Mouse (Mus musculus): ENCODE data around the gene N6amt1. TPM values are rescaled to one million over a fixed set of nuclear protein-coding genes. Genes with fewer than 3 reads are reported as not detected.
A peak's percentile ranks its signal among the peaks of the same experiment; 100 is the strongest.

The N6amt1 gene
- total and polyA plus RNA-seq, 3 experiments, result 10.8 to 23.3 (median 18.2) TPM

- H3K79me2 ChIP-seq (replicated peaks; ENCODE audit: control insufficient read depth, extremely low read depth, insufficient read depth, poor library complexity, severe bottlenecking), result no peaks in the 10 kb centered on the region; the same call in 1 of the 2 replicates
- dilution Hi-C loops (cut with MboI; ENCODE audit: extremely low pct_ligation_motif_present, extremely low pct_unique_long_range_greater_than_20kb, low sequenced_read_pairs) (no loop called here), in situ Hi-C loops (cut with MboI; ENCODE audit: low pct_ligation_motif_present, low pct_unique_long_range_greater_than_20kb, low sequenced_read_pairs) (loop anchor here (25.0 kb wide), 1 partner anchor 1582 kb away; the partner anchor contains the start of gene Adamts1)
- peak; percentile 81 for DNase-seq (ENCODE audit: extremely low read depth)
- H3K9ac ChIP-seq (ENCODE audit: insufficient read depth, low read depth), result no peak overlapping the region
- peaks cover 6% of the 10 kb centered on the region for H3K9me3 ChIP-seq (replicated peaks; ENCODE audit: low read length)
- H3K27me3 ChIP-seq (replicated peaks), result no peaks in the 10 kb centered on the region
- peak; percentile 78 for TF ChIP-seq RAD21 (IDR thresholded peaks at IDR 0.05; ENCODE audit: low read depth, low read length)
- TF ChIP-seq SMC3 (IDR thresholded peaks at IDR 0.05; ENCODE audit: low read depth, low read length), result peak; percentile 45
- TF ChIP-seq CTCF (conservative IDR thresholded peaks at IDR 0.05 in 1 of 2, IDR thresholded peaks at IDR 0.05 in 1 of 2; ENCODE audit: low read depth in 2 of 2, low read length in 2 of 2), result peak; percentile 79 to 97
- TF ChIP-seq BHLHE40 (IDR thresholded peaks at IDR 0.05; ENCODE audit: low read depth, low read length), result no peak
- TF ChIP-seq PAX5 (IDR thresholded peaks at IDR 0.05; ENCODE audit: low read length), result no peak
- no peak for TF ChIP-seq SIN3A (IDR thresholded peaks at IDR 0.05; ENCODE audit: low read length)
- 0 out of 2 replicates have a peak, but pooled peaks have one; percentile 19 for TF ChIP-seq MAX (IDR thresholded peaks at IDR 0.05; ENCODE audit: low read length)
- no peak for TF ChIP-seq USF1 (IDR thresholded peaks at IDR 0.05; ENCODE audit: low read depth, low read length)
- no peak for TF ChIP-seq POLR2AphosphoS2 (IDR thresholded peaks at IDR 0.05; ENCODE audit: low read depth, low read length)
- no peak for TF ChIP-seq NRF1 (IDR thresholded peaks at IDR 0.05; ENCODE audit: low read depth, low read length)
- TF ChIP-seq HCFC1 (IDR thresholded peaks at IDR 0.05; ENCODE audit: low read depth, low read length), result peak; percentile 19; the same call in 1 of the 2 replicates
- 0 out of 2 replicates have a peak, but pooled peaks have one; percentile 45 for TF ChIP-seq MAZ (IDR thresholded peaks at IDR 0.05; ENCODE audit: low read depth, low read length)
- TF ChIP-seq NELFE (IDR thresholded peaks at IDR 0.05; ENCODE audit: low read depth, low read length), result 0 out of 2 replicates have a peak, but pooled peaks have one; percentile 19
- peak; percentile 45; the same call in 1 of the 2 replicates for TF ChIP-seq ELF1 (IDR thresholded peaks at IDR 0.05; ENCODE audit: low read depth, low read length)
- TF ChIP-seq IRF4 (IDR thresholded peaks at IDR 0.05; ENCODE audit: low read depth, low read length), result 0 out of 2 replicates have a peak, but pooled peaks have one; percentile 44
- no peak for TF ChIP-seq RCOR1 (conservative IDR thresholded peaks at IDR 0.05; ENCODE audit: low read depth, low read length)
- H3K4me1 ChIP-seq (ENCODE audit: control insufficient read depth in 1 of 2, insufficient read depth in 2 of 2), result peaks cover 7 to 19% of the 10 kb centered on the region in 2 experiments; a peak in 3 of 4 replicates
- no peak overlapping the region for H3K4me3 ChIP-seq (replicated peaks in 1 of 3; ENCODE audit: low read depth in 2 of 3, low read length in 2 of 3, poor library complexity in 1 of 3)
- H3K4me2 ChIP-seq (ENCODE audit: insufficient read depth, low read depth, poor library complexity, severe bottlenecking), result no peak overlapping the region
- no peak overlapping the region for H3K27ac ChIP-seq (ENCODE audit: insufficient read depth, low read depth)
- H3K36me3 ChIP-seq (replicated peaks in 1 of 2; ENCODE audit: control insufficient read depth in 1 of 2, insufficient read depth in 1 of 2, low read length in 1 of 2), result peaks cover 57 to 75% of the 10 kb centered on the region in 2 experiments
Observed at GRCm38 (mm10) chr16:87393813-87394548, 40.0 kb downstream of the N6amt1 start.

DNA sequence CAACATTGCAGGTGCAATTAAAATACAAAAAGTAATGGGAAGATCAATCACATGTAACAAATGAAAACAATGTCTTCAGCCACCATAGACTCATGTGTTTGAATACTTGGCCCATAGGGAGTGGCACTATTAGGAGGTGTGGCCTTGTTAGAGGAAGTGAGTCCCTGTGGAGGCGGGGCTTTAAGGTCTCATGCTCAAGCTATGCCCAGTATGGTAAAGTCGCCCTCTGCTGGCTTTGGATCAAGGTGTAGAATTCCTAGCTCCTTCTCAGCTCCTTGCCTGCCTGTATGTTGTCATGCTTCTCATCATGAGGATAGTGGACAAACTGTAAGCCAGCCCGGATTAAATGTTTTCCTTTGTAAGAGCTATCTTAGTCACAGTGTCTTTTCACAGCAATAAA, 51.0 kb downstream of the N6amt1 start:
- in situ Hi-C loops (cut with MboI; ENCODE audit: low pct_ligation_motif_present, low pct_unique_long_range_greater_than_20kb, low sequenced_read_pairs) (no loop called here), dilution Hi-C loops (cut with MboI; ENCODE audit: extremely low pct_ligation_motif_present, extremely low pct_unique_long_range_greater_than_20kb, low sequenced_read_pairs) (no loop called here)
- no peaks in the 10 kb centered on the region; the same call in 1 of the 2 replicates for H3K79me2 ChIP-seq (replicated peaks; ENCODE audit: control insufficient read depth, extremely low read depth, insufficient read depth, poor library complexity, severe bottlenecking)
- peak; percentile 90 for DNase-seq (ENCODE audit: extremely low read depth)
- H3K4me2 ChIP-seq (ENCODE audit: insufficient read depth, low read depth, poor library complexity, severe bottlenecking), result no peak overlapping the region
- no peaks in the 10 kb centered on the region for H3K9me3 ChIP-seq (replicated peaks; ENCODE audit: low read length)
- H3K4me3 ChIP-seq (replicated peaks in 1 of 3; ENCODE audit: low read depth in 2 of 3, low read length in 2 of 3, poor library complexity in 1 of 3), result no peak overlapping the region
- no peaks in the 10 kb centered on the region for H3K4me1 ChIP-seq (ENCODE audit: control insufficient read depth in 1 of 2, insufficient read depth in 2 of 2)
- H3K36me3 ChIP-seq (replicated peaks in 1 of 2; ENCODE audit: control insufficient read depth in 1 of 2, insufficient read depth in 1 of 2, low read length in 1 of 2), result peaks cover 65 to 93% of the 10 kb centered on the region in 2 experiments
- H3K9ac ChIP-seq (ENCODE audit: insufficient read depth, low read depth), result no peak overlapping the region
- TF ChIP-seq USF2 (conservative IDR thresholded peaks at IDR 0.05; ENCODE audit: low read depth, low read length) (no peak), TCF12 (IDR thresholded peaks at IDR 0.05; ENCODE audit: low read depth, low read length) (no peak), PAX5 (IDR thresholded peaks at IDR 0.05; ENCODE audit: low read length) (no peak), ZC3H11A (IDR thresholded peaks at IDR 0.05; ENCODE audit: low read depth, low read length) (no peak), CHD1 (IDR thresholded peaks at IDR 0.05; ENCODE audit: low read depth, low read length) (no peak), ZKSCAN1 (IDR thresholded peaks at IDR 0.05; ENCODE audit: borderline replicate concordance, low read depth, low read length) (no peak), ZMIZ1 (IDR thresholded peaks at IDR 0.05; ENCODE audit: low read depth, low read length) (no peak), BHLHE40 (IDR thresholded peaks at IDR 0.05; ENCODE audit: low read depth, low read length) (no peak), POLR2A (IDR thresholded peaks at IDR 0.05; ENCODE audit: low read depth, low read length) (no peak), RAD21 (IDR thresholded peaks at IDR 0.05; ENCODE audit: low read depth, low read length) (peak; percentile 13), TBP (conservative IDR thresholded peaks at IDR 0.05; ENCODE audit: low read depth, low read length) (no peak), CTCF (conservative IDR thresholded peaks at IDR 0.05 in 1 of 2, IDR thresholded peaks at IDR 0.05 in 1 of 2; ENCODE audit: low read depth in 2 of 2, low read length in 2 of 2) (peak in 1 of 2 experiments; percentile 60; a peak in 2 of 4 replicates), E2F4 (IDR thresholded peaks at IDR 0.05; ENCODE audit: insufficient replicate concordance, low read depth, low read length) (no peak), SIN3A (IDR thresholded peaks at IDR 0.05; ENCODE audit: low read length) (no peak), IRF4 (IDR thresholded peaks at IDR 0.05; ENCODE audit: low read depth, low read length) (no peak), MAFK (IDR thresholded peaks at IDR 0.05; ENCODE audit: insufficient replicate concordance, low read length) (no peak), KAT2A (IDR thresholded peaks at IDR 0.05; ENCODE audit: insufficient replicate concordance, low read length) (no peak), CHD2 (IDR thresholded peaks at IDR 0.05; ENCODE audit: low read length) (no peak)
- no peaks in the 10 kb centered on the region for H3K27me3 ChIP-seq (replicated peaks)
- no peak overlapping the region for H3K27ac ChIP-seq (ENCODE audit: insufficient read depth, low read depth)
